Comparison of ENCODE assay signal across 31 mouse cellular contexts in the genomic region with DNA sequence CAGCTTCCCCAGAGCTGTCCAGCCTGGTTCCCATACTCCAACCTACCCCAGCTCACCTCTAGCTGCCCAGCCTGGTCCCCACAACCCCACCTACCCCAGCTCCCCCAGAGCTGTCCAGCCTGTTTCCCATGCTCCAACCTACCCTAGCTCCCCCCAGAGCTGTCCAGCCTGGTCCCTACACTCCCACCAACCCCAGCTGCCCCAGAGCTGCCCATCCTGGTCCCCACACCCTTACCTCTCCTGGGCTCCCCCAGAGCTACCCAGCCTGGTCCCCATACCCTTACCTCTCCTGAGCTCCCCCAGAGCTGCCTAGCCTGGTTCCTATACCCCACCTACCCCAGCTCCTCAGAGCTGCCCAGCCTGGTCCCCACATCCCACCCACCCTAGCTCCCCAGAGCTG.
DNase-seq lines count a peak whose midpoint lies in the region; ATAC-seq lines count a peak whose summit lies in the region.
"Had no signal": no experiment of that assay in that cellular context is flagged by ENCODE, and none has a peak within 500 bp of the region (broad histone marks: within the 10 kb centered on the region; RNA-seq: fewer than 3 reads in every experiment).

No protein-coding gene starts in this region.

- H3K4me3 ChIP-seq in forebrain, embryonic 11.5 days (ENCODE audit: low read depth, low read length), result no peak overlapping the region
- H3K4me3 ChIP-seq in forebrain, embryonic 14.5 days (ENCODE audit: low read depth, low read length), result no peak overlapping the region
- no peak overlapping the region for H3K4me3 ChIP-seq in intestine, embryonic 14.5 days (ENCODE audit: low read depth, low read length)
- no peak overlapping the region for H3K4me3 ChIP-seq in intestine, embryonic 16.5 days (ENCODE audit: low read length)
- no peak overlapping the region for H3K4me3 ChIP-seq in midbrain, embryonic 13.5 days (replicated peaks)
- H3K4me3 ChIP-seq in midbrain, embryonic 10.5 days, result no peak overlapping the region
- H3K4me3 ChIP-seq: embryonic facial prominence, embryonic 15.5 days; forebrain, embryonic 13.5 days; heart, adult 2 months; heart, embryonic 15.5 days; hindbrain, embryonic 15.5 days; layer of hippocampus, adult 2 months; left cerebral cortex, adult 2 months; liver, embryonic 15.5 days; midbrain, embryonic 15.5 days; neural tube, embryonic 15.5 days; stomach, embryonic 15.5 days had no signal

- H3K9ac ChIP-seq in forebrain, embryonic 11.5 days (ENCODE audit: low read length), result no peak overlapping the region
- H3K9ac ChIP-seq in forebrain, embryonic 14.5 days (ENCODE audit: low read length), result no peak overlapping the region
- no peak overlapping the region for H3K9ac ChIP-seq in intestine, embryonic 14.5 days (ENCODE audit: low read length)
- H3K9ac ChIP-seq in intestine, embryonic 16.5 days (ENCODE audit: low read depth, low read length), result no peak overlapping the region
- H3K9ac ChIP-seq in midbrain, embryonic 13.5 days (replicated peaks), result no peak overlapping the region
- H3K9ac ChIP-seq: embryonic facial prominence, embryonic 15.5 days; forebrain, embryonic 13.5 days; heart, embryonic 15.5 days; hindbrain, embryonic 15.5 days; liver, embryonic 15.5 days; midbrain, embryonic 15.5 days; neural tube, embryonic 15.5 days; stomach, embryonic 15.5 days had no signal

- H3K27me3 ChIP-seq in forebrain, embryonic 11.5 days (ENCODE audit: control insufficient read depth, insufficient read depth, low read length), result no peaks in the 10 kb centered on the region
- H3K27me3 ChIP-seq in forebrain, embryonic 14.5 days (replicated peaks; ENCODE audit: control insufficient read depth, insufficient read depth, low read length), result no peaks in the 10 kb centered on the region
- no peaks in the 10 kb centered on the region for H3K27me3 ChIP-seq in intestine, embryonic 14.5 days (replicated peaks; ENCODE audit: control insufficient read depth, insufficient read depth, low read length)
- no peaks in the 10 kb centered on the region for H3K27me3 ChIP-seq in intestine, embryonic 16.5 days (replicated peaks; ENCODE audit: control insufficient read depth, insufficient read depth, low read length)
- H3K27me3 ChIP-seq in midbrain, embryonic 13.5 days, result no peaks in the 10 kb centered on the region
- no peaks in the 10 kb centered on the region for H3K27me3 ChIP-seq in midbrain, embryonic 10.5 days (ENCODE audit: low read depth, poor library complexity, severe bottlenecking)
- H3K27me3 ChIP-seq: embryonic facial prominence, embryonic 15.5 days; forebrain, embryonic 13.5 days; heart, embryonic 15.5 days; hindbrain, embryonic 15.5 days; liver, embryonic 15.5 days; midbrain, embryonic 15.5 days; neural tube, embryonic 15.5 days; Patski; stomach, embryonic 15.5 days had no signal

- no peak overlapping the region for H3K4me2 ChIP-seq in forebrain, embryonic 11.5 days (ENCODE audit: low read depth, low read length, severe bottlenecking)
- no peak overlapping the region for H3K4me2 ChIP-seq in forebrain, embryonic 14.5 days (ENCODE audit: low read length)
- no peak overlapping the region for H3K4me2 ChIP-seq in intestine, embryonic 14.5 days (ENCODE audit: low read length)
- H3K4me2 ChIP-seq in intestine, embryonic 16.5 days (ENCODE audit: low read depth, low read length), result no peak overlapping the region
- H3K4me2 ChIP-seq in midbrain, embryonic 13.5 days (replicated peaks), result no peak overlapping the region
- H3K4me2 ChIP-seq: embryonic facial prominence, embryonic 15.5 days; forebrain, embryonic 13.5 days; heart, embryonic 15.5 days; hindbrain, embryonic 15.5 days; liver, embryonic 15.5 days; midbrain, embryonic 15.5 days; neural tube, embryonic 15.5 days; stomach, embryonic 15.5 days had no signal

- no peak for ATAC-seq in forebrain, embryonic 11.5 days (replicated peaks; ENCODE audit: low FRiP score)
- ATAC-seq in forebrain, embryonic 14.5 days, result no peak
- no peak for ATAC-seq in intestine, embryonic 14.5 days (replicated peaks; ENCODE audit: low FRiP score, low TSS enrichment, low read depth)
- no peak for ATAC-seq in intestine, embryonic 16.5 days
- peak; percentile 14; the same call in 1 of the 2 replicates for ATAC-seq in midbrain, embryonic 13.5 days
- no peak for ATAC-seq in granulocyte monocyte progenitor cell, adult 5-6 weeks (replicated peaks; ENCODE audit: poor library complexity, severe bottlenecking)
- ATAC-seq: forebrain, embryonic 13.5 days; inflammation-experienced regulatory T-cells, adult 6 months; midbrain, embryonic 15.5 days had no signal

- H3K27ac ChIP-seq in forebrain, embryonic 11.5 days (ENCODE audit: low read depth, low read length), result no peak overlapping the region
- H3K27ac ChIP-seq in forebrain, embryonic 14.5 days (ENCODE audit: low read depth, low read length), result no peak overlapping the region
- no peak overlapping the region for H3K27ac ChIP-seq in intestine, embryonic 14.5 days (ENCODE audit: low read depth)
- no peak overlapping the region for H3K27ac ChIP-seq in intestine, embryonic 16.5 days (ENCODE audit: low read length)
- H3K27ac ChIP-seq in midbrain, embryonic 13.5 days, result no peak overlapping the region
- H3K27ac ChIP-seq in midbrain, embryonic 10.5 days (replicated peaks), result no peak overlapping the region
- H3K27ac ChIP-seq: embryonic facial prominence, embryonic 15.5 days; forebrain, embryonic 13.5 days; heart, adult 2 months; heart, embryonic 15.5 days; hindbrain, embryonic 15.5 days; layer of hippocampus, adult 2 months; left cerebral cortex, adult 2 months; liver, embryonic 15.5 days; midbrain, embryonic 15.5 days; neural tube, embryonic 15.5 days; stomach, embryonic 15.5 days had no signal

- no peaks in the 10 kb centered on the region for H3K9me3 ChIP-seq in forebrain, embryonic 11.5 days (ENCODE audit: control insufficient read depth, low read length)
- H3K9me3 ChIP-seq in forebrain, embryonic 14.5 days (replicated peaks; ENCODE audit: control insufficient read depth, low read length), result no peaks in the 10 kb centered on the region; the same call in 1 of the 2 replicates
- H3K9me3 ChIP-seq in intestine, embryonic 14.5 days (ENCODE audit: control insufficient read depth, low read length), result no peaks in the 10 kb centered on the region
- no peaks in the 10 kb centered on the region for H3K9me3 ChIP-seq in intestine, embryonic 16.5 days (ENCODE audit: control insufficient read depth, low read length)
- H3K9me3 ChIP-seq in midbrain, embryonic 13.5 days, result peaks cover 3% of the 10 kb centered on the region; the same call in 1 of the 2 replicates
- H3K9me3 ChIP-seq in midbrain, embryonic 10.5 days (replicated peaks), result peaks cover 12% of the 10 kb centered on the region; the same call in 1 of the 2 replicates
- H3K9me3 ChIP-seq: embryonic facial prominence, embryonic 15.5 days; heart, embryonic 15.5 days; hindbrain, embryonic 15.5 days; liver, embryonic 15.5 days; midbrain, embryonic 15.5 days; neural tube, embryonic 15.5 days; stomach, embryonic 15.5 days had no signal

- H3K36me3 ChIP-seq in forebrain, embryonic 11.5 days (ENCODE audit: control insufficient read depth, insufficient read depth, low read length), result no peaks in the 10 kb centered on the region
- no peaks in the 10 kb centered on the region for H3K36me3 ChIP-seq in forebrain, embryonic 14.5 days (ENCODE audit: control insufficient read depth, insufficient read depth, low read length)
- H3K36me3 ChIP-seq in intestine, embryonic 14.5 days (ENCODE audit: control insufficient read depth, insufficient read depth, low read length), result no peaks in the 10 kb centered on the region
- no peaks in the 10 kb centered on the region for H3K36me3 ChIP-seq in intestine, embryonic 16.5 days (ENCODE audit: control insufficient read depth, insufficient read depth, low read length)
- H3K36me3 ChIP-seq in midbrain, embryonic 13.5 days, result no peaks in the 10 kb centered on the region
- no peaks in the 10 kb centered on the region for H3K36me3 ChIP-seq in midbrain, embryonic 10.5 days
- H3K36me3 ChIP-seq: embryonic facial prominence, embryonic 15.5 days; heart, embryonic 15.5 days; hindbrain, embryonic 15.5 days; liver, embryonic 15.5 days; midbrain, embryonic 15.5 days; neural tube, embryonic 15.5 days; stomach, embryonic 15.5 days had no signal

- DNase-seq in forebrain, embryonic 11.5 days (ENCODE audit: low spot score), result peak; percentile 38
- DNase-seq in forebrain, embryonic 14.5 days (ENCODE audit: low spot score), result no peak
- peak; percentile 16 for DNase-seq in intestine, embryonic 14.5 days (ENCODE audit: low spot score)
- DNase-seq in midbrain, embryonic 10.5 days (ENCODE audit: low spot score), result no peak
- DNase-seq: adrenal gland, postnatal 10 days; cerebellum, adult 8-10 months; cerebellum, postnatal 25 days; gastrocnemius, postnatal 25 days; heart, adult 2 months; heart, postnatal 36 days; kidney, adult 2 months; kidney, postnatal 36 days; lung, postnatal 36 days; retina, postnatal 1 day; right cerebral cortex, postnatal 14 days; thymus, postnatal 14 days had no signal

- no peaks in the 10 kb centered on the region for H3K4me1 ChIP-seq in forebrain, embryonic 11.5 days (replicated peaks; ENCODE audit: control insufficient read depth, insufficient read depth, low read length)
- no peaks in the 10 kb centered on the region for H3K4me1 ChIP-seq in forebrain, embryonic 14.5 days (ENCODE audit: control insufficient read depth, insufficient read depth, low read length)
- H3K4me1 ChIP-seq in intestine, embryonic 14.5 days (replicated peaks; ENCODE audit: control insufficient read depth, insufficient read depth, low read length), result no peaks in the 10 kb centered on the region
- no peaks in the 10 kb centered on the region for H3K4me1 ChIP-seq in intestine, embryonic 16.5 days (ENCODE audit: control insufficient read depth, insufficient read depth, low read length)
- H3K4me1 ChIP-seq in midbrain, embryonic 13.5 days (replicated peaks), result no peaks in the 10 kb centered on the region
- H3K4me1 ChIP-seq in midbrain, embryonic 10.5 days, result no peaks in the 10 kb centered on the region
- H3K4me1 ChIP-seq: embryonic facial prominence, embryonic 15.5 days; forebrain, embryonic 13.5 days; heart, embryonic 15.5 days; hindbrain, embryonic 15.5 days; liver, embryonic 15.5 days; midbrain, embryonic 15.5 days; neural tube, embryonic 15.5 days; stomach, embryonic 15.5 days had no signal

Comparison
In these comparisons a context has a peak if more than half of its experiments do, and no peak if none do; other contexts are left out.
1. DNase-seq: peak in forebrain, embryonic 11.5 days (single experiment) and intestine, embryonic 14.5 days (single experiment); none in forebrain, embryonic 14.5 days (single experiment) and midbrain, embryonic 10.5 days (single experiment).